Mouse (Mus musculus): ENCODE measurements around the gene Wnt5b. TPM values are rescaled to one million over a fixed set of nuclear protein-coding genes. Genes with fewer than 3 reads are reported as not detected.

The Wnt5b gene
- total RNA-seq, 2 experiments from 2014 or later = 1.4 to 1.6 TPM

DNA sequence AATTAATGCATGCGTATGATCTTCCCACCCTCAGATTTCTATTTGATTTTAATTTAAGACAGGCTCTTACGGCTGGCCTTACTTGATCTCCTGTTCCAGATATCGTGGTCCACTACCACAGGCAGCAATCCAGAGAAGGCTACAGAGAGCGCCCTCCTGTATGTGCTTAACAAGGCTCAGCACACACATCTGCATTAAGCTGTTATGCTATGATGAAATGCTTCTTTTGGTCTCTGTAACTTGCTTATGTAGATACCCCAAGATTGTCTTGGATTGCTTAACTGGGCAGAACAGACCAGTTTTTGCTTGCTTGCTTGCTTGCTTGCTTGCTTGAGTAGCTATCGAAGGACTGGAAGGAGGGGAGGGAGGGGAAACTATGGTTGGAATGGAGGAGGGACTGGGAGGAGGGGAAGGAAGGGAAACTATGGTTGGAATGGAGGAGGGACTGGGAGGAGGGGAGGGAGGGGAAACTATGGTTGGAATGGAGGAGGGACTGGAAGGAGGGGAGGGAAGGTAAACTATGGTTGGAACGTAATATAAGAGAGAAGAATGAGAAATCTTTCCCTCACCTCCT is 112.3 kb downstream of the Wnt5b start:
- intact Hi-C loops (cut with DNase I) = loop anchor here (10.0 kb wide), 1 partner anchor 317 kb away; no protein-coding TSS in a partner anchor
- no peak for DNase-seq (ENCODE audit: low spot score in 2 of 2)

DNA sequence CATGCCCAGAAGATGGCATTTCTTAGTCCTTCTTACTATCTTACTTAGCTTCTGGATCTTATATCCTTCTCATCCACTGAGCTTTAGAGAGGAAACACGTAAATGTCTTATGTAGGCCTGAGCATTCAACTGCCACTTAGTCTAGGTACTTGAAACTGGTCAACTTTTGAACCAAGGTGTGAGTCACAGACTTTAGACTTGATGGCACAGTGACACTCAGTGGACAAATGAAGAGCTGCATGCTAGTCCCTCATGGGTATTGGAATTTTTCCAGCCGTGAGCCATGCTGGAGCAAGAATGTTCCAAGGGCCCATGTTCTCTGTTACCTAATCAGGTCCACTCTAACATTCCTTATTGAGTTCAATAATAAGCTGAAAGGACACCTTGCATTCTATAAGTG is 113.6 kb downstream of the Wnt5b start:
- peak in 1 of 2 experiments; percentile 50 for DNase-seq (ENCODE audit: low spot score in 2 of 2)
- intact Hi-C loops (cut with DNase I) = loop anchor here (10.0 kb wide), 1 partner anchor 316 kb away; no protein-coding TSS in a partner anchor

DNA sequence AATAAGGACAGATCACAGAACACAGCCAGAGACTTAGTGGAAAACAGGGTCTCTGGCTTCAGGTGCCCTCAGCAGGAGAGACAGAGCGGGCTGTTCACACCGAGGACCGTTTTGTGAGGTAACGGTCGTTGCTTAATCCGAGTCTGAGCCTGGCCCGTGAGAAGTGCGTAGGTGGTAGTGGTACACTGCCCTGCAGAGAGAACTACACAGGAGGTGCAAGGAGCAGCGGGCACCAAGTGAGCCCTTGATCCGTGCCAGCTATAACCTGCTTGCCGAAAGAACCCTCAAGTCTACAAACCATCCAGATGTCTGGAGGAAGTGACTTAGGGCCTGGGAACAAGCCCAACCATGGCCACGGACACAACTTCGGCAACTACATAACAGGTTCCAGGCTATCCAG is 114.8 kb downstream of the Wnt5b start:
- intact Hi-C loops (cut with DNase I) = no loop called here
- no peak for DNase-seq (ENCODE audit: low spot score in 2 of 2)

DNA sequence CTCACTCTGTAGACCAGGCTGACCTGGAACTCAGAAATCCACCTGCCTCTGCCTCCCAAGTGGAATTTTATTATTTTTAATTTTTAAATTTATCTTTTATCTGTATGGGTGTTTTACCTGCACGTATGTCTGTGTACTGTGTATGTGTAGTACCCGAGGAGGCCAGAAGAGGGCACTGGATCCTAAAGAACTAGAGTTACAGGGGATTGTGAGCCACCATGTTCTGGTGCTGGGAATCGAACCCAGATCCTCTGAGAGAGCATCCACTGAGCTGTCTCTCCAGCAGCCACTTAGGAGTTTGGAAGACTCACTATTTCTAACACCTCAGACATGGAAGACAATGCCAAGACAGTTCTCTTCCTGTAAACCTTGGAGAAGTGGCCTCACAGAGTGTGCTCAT is 115.5 kb downstream of the Wnt5b start:
- DNase-seq (ENCODE audit: low spot score in 2 of 2) = no peak
- intact Hi-C loops (cut with DNase I) = no loop called here

DNA sequence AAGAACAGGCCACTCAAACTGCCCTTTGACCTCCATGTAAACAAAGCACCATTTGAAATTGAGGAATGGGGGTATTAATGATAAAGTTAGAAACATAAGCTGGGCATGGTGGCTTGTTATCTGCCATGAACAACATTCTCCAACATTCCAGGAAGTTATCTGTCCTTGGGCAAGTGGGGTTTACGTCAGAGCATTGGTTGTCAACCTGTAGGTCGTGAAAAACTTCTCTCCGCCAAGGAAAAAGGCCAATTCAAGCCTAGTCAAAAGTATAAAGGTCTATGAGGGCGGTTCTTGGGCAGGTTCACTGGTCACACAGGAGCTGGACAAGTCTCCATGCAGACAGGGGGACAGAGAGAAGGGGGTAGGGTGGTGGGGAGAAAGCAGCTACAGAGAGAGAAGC is 123.1 kb downstream of the Wnt5b start:
- intact Hi-C loops (cut with DNase I) = no loop called here
- DNase-seq (ENCODE audit: low spot score in 2 of 2) = no peak

DNA sequence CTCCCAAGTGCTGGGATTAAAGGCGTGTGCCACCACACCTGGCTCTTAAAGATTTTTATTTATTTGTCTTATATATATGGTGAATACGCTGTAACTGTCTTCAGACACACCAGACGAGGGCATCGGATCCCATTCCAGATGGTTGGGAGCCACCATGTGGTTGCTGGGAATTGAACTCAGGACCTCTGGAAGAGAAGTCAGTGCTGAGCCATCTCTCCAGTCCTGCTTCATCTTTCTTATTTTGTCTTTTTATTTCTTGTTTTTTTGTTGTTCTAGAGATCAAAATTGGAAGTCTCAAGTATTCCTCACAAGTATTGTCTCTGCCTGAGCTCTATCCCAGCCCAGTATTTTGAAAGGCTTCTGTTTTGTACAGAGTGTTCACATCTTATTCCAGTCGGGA is 123.8 kb downstream of the Wnt5b start:
- no peak for DNase-seq (ENCODE audit: low spot score in 2 of 2)
- intact Hi-C loops (cut with DNase I) = no loop called here

DNA sequence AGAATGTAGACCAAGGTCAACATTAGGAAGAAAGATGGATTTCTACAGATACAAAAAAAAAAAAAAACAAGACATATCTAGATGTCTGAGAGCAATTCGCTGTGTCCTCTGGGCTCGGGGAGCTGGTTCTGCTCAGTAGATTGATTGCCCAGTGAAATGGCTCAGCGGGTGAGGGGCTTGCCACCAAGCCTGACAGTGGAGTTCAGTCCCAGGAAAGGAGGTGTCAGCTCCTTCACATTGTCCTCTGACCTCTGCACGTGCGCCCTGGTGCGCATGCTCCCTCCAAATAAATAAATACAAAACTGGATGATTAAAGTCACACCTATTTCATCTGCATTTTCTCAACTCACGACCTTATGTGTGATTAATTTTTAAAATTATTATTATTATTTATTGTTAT is 124.7 kb downstream of the Wnt5b start:
- DNase-seq (ENCODE audit: low spot score in 2 of 2) = no peak
- intact Hi-C loops (cut with DNase I) = no loop called here

DNA sequence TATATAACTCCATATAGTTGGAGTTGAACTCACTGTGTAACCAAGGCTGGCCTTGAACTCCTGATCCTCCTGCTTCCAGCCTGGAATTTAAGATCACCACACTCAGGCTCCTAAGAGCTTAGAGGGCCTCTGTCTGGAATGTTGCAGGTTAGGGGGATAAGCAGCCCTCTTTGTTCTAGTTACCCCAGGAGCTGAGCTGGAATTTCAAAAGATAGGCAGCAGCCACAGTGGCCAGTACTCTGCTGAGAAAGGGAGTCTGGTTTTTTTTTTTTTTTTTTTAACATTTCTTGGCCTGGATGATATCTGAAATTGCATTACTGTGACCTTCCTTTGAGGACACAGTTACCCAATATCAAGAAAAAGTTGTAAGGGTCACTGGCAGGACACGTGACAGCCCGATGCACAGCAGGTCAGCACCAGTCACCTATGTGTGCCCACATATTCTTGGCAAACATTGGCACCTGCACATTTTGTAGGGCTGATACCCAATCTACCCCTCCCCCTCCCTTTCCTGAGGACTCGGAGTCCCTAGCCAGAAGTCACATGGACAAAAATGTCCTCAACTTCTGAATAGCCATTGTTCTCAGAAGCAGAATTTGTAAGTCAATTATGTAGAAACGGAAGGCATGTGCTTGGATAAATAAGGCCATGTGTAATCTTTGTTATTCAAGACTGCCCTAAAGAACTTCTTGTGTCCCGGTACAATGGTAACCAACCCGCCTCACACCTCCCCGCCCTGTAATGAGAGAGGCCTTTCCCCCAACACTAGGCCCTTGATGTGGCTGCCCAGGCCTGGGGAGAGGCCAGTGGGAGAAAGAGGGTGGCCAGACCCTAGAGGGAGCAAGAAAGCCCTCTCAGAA is 125.5 kb downstream of the Wnt5b start:
- DNase-seq (ENCODE audit: low spot score in 2 of 2) = peak; percentile 10
- intact Hi-C loops (cut with DNase I) = no loop called here

DNA sequence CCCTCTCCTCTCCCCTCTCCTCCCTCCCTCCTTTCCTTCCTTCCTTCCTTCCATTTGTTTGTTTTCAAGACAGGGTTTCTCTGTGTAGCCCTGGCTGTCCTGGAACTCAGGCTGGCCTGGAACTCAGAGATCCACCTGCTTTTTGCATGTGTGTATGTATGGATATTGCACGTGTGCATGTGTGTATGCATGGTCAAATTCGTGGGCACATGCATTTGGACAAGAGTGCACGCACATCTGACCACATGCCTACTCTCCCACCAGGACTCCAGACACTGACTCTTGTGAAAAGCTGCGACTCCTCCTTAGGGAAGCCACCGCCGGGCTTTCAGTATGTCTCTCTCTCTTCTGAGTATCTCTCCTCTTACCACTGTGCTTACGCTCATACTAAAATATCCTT is 126.3 kb downstream of the Wnt5b start:
- intact Hi-C loops (cut with DNase I) = no loop called here
- DNase-seq (ENCODE audit: low spot score in 2 of 2) = no peak

DNA sequence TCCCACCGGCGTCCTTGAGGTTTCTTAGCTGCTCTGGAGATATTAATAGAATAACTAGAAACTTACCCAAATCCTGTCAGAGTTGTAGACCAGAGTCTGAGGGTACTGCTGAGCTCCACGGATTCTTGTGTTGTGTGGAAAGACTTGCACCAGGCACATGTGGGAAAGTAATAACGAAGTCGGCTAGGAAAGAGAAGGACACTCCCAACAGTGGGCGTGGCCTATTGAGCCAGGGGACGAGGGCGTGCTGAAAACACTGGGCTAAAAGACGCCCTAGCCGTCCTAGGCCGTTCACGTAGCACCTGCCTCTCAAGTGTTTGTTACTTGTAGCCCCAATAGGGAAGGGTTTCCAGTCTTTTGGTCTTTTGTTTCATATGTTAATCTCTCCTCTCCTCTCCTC is 126.8 kb downstream of the Wnt5b start, which contains the start of gene Adipor2:
Gene Adipor2 (minus strand): TSS at position 351 of the 400 bp plus-strand sequence.
- intact Hi-C loops (cut with DNase I) = no loop called here
- DNase-seq (ENCODE audit: low spot score in 2 of 2) = peak in 1 of 2 experiments; percentile 12

DNA sequence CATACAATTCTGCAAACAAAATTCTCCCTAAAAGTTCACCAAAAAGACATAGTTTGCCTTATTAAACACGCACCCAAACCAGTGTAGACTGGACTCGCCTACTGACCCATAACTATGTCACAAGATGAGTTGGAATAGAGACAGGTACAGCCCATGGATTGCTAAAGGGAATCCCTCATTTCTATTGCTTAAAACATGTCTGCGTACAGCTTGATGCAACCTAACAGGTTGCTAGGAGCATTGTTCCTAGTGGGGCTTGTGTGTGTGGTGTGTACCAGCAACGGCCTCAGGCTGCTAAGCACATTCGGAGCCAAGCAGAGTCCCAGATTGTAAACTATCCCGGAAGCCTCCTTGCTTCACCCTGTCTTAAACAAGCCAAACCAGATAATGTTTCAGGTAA is 127.5 kb downstream of the Wnt5b start:
- intact Hi-C loops (cut with DNase I) = no loop called here
- DNase-seq (ENCODE audit: low spot score in 2 of 2) = no peak

DNA sequence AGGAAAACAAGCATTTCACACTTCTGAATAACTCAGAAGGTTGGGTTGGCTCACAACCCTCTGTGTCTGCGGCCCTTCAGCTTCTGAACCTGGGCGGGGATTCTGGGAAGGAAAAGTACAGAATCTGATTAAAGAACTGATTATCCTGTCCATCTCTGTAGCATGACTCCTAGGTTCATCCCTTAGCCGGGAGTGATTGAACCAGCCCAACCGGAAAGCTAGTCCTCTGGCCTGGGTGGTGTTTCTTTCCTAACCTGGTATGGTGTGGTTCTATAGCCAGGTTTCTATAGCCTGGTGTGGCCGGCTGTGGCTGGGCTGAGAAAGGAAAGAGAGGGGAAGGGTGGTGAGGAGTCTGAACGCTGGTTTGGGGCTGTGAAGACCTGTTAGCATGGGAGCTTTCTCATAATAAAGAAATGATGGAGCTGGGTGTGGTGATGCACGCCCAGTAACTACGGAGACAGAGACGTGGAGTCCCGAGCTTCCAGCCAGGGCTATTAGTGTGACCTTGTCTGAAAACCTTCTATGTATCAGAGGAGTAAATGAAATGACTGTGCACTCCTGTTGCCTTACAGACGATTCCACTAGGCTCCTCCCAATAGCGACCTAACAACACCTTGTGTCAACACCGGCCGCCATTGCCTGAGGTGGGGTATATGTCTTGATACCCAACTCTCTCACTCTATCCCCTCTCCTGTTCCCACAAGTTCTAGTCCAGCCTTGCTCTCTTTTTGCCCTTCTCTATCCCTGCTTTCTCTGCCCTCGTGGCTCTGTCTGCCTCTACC is 129.7 kb downstream of the Wnt5b start:
- no peak for DNase-seq (ENCODE audit: low spot score in 2 of 2)
- intact Hi-C loops (cut with DNase I) = no loop called here

DNA sequence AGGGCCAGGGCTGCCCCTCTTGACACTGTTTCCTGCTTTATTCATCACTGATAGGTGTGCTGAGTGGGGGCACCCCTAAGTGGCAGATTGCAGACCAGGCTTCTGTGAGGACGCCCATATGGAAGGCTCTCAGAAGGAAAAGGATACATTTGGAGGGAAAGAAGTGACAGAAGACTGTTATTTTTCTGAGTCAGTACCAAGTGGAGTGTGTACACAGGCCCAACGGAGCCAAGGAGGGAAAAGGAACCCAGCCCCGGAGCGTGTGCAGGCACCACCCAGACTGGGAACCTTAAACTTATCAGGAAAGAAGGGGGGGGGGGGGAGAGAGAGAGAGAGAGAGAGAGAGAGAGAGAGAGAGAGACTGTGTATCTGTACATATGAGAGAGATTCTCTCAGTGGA is 131.6 kb downstream of the Wnt5b start:
- intact Hi-C loops (cut with DNase I) = no loop called here
- DNase-seq (ENCODE audit: low spot score in 2 of 2) = no peak

DNA sequence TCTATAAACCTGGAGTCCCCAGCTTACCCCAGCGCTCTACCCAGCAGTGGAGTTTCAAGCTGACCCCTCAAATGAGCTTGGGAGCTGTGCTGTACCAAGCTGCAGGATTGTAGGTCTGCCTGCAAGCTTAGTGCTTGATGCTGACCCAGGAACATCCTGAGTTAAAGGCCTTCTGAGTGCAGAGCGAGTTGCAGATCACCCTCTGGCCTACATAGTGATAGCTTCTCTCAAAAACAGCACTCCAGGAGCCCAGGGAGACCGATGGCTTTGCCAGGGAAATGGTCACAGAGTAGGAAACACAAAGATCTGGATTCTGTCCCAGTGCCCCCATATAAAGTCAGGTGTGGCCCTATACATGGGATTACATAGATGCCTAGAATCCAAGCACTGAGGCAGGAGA is 132.6 kb downstream of the Wnt5b start:
- DNase-seq (ENCODE audit: low spot score in 2 of 2) = no peak
- intact Hi-C loops (cut with DNase I) = no loop called here

DNA sequence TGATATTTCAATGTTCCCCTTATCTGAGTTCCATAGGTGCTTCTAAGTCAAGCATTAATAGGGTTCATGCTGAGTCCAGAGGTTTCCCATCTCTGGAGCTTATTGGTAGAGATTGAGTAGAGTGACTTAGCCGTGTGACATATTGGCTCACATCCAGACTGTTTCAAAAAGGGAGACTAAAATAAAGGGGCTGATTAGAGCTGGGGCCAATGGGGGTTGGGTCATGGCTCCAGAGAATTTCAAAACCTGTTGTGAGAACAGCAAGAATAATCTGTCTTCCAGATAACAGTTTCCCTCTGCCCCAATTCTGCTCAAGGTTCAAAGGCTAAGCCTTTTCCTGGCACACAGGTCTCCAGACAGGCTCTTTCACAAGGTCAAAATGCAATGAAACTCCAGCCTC is 134.4 kb downstream of the Wnt5b start:
- intact Hi-C loops (cut with DNase I) = no loop called here
- DNase-seq (ENCODE audit: low spot score in 2 of 2) = no peak

DNA sequence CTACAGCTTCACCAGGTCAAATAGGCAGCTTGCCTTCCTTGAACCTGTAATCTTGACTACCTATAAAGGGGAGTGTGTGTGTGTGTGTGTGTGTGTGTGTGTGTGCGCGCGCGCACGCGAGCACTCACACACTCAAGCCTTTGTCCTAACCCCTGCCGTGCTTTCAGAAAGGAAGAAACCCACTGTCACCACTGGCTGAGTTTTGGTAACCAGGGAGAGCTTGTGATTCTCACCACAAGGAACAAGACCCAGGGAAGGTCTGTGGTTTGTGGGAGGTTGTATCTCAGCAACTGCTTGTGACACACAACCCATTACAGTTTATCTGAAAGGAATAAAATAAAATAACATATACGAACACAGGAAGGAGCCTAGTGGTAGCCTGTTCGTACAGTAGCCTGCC is 135.6 kb downstream of the Wnt5b start:
- no peak for DNase-seq (ENCODE audit: low spot score in 2 of 2)
- intact Hi-C loops (cut with DNase I) = no loop called here

DNA sequence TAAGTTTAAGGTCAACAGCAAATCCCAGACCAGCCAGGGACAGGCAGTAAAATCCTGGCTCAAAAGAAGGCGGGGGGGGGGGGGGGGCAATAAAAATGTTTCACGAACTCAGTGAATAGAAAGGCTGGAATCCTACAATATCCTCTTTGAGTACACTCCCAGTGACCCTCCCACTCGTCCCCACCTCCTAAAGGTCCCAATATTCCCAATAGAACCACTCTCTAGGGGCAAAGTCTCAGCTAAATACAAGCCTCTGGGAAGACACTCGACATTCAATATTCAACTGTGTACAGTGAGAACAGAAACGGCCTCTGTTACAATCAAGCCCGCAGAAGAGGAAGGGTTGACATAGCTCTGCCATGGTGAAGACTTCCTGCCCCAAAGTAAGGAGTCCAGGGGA is 136.3 kb downstream of the Wnt5b start:
- DNase-seq (ENCODE audit: low spot score in 2 of 2) = no peak
- intact Hi-C loops (cut with DNase I) = no loop called here

DNA sequence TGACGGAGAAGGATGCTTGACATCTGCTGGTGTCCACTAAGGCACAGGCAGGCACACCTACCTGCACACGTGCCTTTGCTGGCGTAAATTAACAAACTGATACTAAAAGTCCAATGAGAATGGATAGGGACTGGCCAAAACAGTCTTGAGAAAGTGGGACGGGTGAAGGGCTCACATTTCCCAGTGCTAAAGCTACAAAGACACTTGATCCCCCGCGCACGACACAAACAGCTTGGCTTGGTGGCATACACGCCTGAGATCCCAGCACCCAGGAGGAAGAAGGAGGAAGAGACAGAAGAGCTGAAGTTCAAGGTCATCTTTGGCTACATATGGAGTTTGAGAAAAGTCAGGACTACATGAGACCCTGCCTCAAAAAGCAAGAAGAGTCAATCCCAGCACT is 137.6 kb downstream of the Wnt5b start:
- intact Hi-C loops (cut with DNase I) = no loop called here
- DNase-seq (ENCODE audit: low spot score in 2 of 2) = no peak

DNA sequence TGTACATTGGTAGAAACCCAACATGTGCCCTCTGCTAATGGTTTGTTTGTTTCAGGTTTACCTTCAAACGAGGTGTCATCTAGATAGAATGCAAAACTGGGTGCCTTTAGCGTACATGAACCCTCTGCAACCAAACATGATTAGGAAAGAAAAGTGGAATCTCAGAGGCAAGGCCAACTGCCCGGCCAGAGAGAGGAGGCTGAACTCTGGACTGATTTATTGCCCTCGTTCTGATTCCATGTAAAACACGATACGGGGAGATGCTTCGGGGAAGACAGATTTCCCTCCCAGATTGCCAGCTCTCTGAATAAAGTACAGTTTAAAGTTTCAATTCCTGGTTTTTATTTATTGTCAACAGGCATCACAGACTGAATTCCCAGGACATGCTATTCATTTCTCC is 138.8 kb downstream of the Wnt5b start:
- intact Hi-C loops (cut with DNase I) = no loop called here
- no peak for DNase-seq (ENCODE audit: low spot score in 2 of 2)

DNA sequence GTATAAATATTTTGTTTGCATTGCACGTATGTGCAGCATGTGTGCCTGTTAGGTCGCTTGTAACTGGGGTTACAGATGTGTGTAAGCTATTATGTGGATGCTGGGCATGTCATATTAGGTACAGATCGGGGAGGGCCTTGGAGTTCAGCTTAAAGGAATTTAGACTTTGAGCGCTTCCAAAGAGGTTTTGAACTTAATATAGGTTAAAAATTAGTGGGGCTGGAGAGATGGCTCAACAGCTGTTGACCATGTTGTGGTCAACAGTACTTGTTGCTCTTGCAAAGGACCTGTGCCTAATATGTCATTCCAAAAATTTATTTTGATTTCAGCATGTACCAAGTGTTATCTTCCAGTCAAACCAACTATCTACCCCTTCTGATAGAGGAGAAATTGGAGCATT is 139.3 kb downstream of the Wnt5b start:
- intact Hi-C loops (cut with DNase I) = no loop called here
- no peak for DNase-seq (ENCODE audit: low spot score in 2 of 2)

DNA sequence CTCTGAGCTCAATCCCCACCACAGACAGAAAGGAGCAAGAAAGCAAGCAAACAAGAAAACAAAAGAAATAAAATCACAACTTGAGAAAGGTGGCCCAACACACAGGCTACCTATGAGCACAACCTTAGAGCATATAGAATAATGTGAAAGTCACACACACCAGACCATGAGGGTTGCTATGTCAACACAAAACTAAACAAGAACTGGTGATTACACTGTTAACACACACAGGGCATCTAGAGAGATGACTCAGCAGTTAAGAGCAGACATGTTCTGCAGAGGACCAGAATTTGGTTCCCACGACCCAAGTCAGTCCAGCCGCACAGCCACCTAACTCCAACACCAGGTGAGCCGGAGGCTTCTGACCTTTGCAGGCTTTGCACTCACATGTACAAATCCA is 141.2 kb downstream of the Wnt5b start:
- DNase-seq (ENCODE audit: low spot score in 2 of 2) = no peak
- intact Hi-C loops (cut with DNase I) = no loop called here
